Mouse (Mus musculus) right cerebral cortex, adult 2 months (tissue): ENCODE data around the gene Arih2.

Experiments used
- DNase-seq, 2 experiments: peaks; one replicate each; pipeline ENCODE4 v3.0.0; 2021 to 2022; ENCODE audit warnings: low spot score in 2 of 2

The Arih2 gene

DNA sequence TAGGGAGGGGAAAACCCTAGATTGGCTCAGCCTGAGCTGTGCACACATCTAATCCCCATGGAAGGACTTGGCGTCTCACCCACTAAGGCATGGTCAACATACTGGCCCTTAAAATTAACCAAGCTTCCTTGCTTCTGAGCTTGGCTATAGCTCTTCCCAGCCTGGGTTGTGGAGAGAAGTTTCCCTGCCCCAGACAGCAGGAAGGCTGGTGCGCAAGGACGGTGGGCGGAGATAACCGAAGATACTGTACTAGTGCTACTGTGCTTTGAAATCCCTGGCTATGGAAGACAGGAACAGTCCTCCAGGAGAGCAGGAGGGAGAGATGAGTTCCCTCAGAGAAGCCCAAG lies 69.9 kb downstream of the Arih2 start:
- DNase-seq = no peak

DNA sequence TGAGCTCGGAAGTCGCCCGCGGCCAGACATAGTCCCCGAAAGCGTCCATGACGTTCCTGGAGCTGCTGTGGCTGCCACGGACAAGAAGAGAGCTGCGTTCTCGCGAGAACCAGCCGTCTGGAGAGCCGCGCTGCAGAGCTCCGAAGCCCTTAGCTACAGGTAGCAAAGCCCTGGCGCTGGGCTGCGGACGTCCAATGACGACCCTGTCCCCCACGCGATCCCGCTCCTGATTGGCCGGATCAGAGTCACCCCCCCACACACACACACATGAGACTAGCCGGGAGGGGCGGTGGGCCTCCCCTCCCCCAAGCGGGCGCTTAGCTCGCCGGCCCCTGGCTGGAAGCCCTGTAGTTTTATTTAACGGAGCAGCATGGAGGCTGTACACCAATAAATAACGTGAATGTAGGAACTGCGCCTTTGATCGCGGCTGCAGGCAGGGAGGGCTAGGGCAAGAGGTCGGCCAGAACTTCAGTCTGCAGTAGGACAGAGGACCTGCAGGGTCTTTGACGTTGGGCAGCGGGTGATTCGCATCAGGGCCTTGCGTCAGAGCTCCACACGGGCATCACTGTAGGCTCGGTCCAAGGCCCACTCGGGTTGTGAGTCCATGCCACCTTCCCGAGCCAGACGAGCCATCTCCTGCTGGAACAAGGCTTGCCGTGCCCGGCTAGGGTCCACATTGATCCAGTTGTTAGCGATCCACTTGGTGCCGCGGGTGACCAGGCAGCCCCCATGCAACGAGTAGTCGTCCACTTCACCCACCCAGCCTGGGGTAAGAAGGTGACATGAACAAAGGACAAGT lies 70.4 kb downstream of the Arih2 start, which contains the start of gene Wdr6:
TSS of gene Wdr6 (minus strand) at position 195 of the 799 bp plus-strand sequence.
- DNase-seq = peak; percentile 82 to 89

DNA sequence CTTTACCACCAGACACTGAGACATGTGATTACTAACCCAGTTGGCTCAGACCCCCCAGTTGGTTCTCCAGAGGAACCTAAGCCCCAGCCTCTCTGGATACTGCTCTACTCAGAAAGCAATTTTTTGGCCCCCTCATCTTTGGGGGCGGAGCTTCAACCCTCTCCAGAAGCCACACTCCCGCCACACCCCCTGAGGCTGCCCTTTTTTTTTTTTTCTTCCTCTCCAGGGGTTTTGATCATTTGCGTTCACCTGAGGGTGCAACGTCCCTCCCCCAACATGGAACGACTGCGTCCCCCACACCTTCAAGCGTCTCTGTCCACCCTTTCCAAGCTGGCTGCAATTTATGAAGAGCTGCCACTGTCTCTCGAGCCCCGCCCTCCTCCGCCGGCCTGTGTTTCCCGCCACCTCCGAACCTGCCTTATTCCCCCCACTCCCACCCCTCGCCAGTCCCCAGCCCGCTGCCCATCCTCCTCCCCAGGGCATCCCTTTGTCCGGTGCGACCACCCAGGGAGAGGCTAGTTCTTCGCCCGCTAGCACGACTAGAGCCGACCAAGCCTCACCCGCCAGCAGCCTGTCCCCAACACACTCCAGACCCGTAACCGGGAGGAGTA lies 71.1 kb downstream of the Arih2 start:
- no peak for DNase-seq

DNA sequence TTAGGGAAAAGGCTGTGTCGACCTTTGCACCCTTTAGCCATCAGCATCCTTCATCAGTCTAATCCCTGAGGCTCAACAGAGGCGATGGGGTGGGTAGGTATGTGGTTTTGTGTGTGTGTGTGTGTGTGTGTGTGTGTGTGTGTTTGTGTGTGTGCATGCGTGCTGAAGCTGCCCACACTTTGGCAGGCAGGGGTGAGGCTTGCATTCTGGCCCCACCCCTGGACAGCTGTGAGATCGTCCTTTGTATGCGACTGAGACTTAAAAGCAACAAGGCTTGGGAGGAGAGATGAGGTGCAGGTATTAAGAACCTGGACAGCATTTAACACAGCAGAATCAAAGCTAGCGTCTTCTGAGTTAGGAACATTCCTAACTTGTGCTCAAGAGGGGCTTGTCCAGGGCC lies 72.2 kb downstream of the Arih2 start:
- DNase-seq = no peak

DNA sequence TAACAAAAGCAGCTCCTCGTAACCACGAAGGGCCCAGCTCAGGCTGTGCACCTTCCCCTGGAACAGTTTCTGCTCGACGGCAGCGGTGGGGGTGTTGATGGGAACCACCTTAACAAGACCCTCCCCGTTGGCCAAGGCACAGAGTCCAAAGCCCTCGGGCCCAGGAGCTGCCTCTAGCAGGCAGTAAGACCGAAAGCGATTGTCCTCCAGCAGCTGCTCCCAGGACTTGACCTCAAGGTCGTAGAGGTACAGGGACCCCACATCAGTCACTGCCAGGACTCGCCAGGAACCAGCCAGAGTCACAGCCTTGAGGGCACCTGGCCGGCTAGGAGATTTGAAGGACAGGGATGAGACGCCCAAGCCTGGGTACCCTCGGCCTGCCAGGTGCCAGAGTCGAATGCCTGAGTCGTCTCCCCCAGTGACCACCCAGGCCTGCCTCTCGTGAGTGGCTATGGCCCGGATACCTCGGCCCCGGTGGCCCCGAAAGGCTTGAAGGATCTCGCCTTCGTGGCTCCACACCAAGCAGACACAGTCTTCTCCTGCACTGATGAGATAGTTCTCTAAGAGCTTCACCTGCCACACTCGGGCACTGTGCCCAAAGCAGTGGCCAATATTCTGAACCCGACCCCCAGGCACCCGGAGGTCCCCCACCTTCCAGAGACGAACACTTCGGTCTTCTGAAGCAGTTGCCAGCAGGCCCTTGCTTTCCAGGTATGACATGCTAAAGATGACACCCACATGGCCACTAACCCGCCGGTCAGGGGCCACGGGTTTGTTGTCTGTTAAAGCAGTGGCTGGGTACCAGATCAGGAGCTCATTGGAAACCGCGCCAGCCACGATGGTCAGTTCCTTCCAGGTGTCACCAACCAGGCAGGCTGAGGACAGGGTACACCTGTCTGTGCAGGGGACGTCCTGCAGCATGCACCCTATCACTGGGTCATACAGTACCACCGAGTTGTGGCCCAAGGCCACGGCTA lies 73.6 kb downstream of the Arih2 start:
- no peak for DNase-seq

DNA sequence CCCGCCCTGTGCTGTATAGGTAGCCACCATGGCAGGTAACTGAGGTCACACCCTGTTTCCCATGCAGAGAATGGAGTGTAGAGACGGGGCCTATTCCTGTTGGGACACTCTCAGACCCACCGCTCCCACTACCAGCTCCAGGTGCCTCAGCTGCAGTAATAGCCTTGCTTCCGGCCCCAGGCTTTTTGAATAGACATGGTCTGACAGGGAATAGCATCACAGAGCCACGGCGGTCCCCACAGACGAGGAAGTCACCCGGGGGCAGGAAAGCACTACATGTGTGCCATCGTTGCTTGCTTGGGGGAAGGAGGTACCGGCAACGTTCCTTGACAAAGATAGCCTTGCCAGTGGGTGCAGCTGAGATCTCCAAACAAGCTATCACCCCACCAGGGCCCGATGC lies 74.3 kb downstream of the Arih2 start:
- no peak for DNase-seq

DNA sequence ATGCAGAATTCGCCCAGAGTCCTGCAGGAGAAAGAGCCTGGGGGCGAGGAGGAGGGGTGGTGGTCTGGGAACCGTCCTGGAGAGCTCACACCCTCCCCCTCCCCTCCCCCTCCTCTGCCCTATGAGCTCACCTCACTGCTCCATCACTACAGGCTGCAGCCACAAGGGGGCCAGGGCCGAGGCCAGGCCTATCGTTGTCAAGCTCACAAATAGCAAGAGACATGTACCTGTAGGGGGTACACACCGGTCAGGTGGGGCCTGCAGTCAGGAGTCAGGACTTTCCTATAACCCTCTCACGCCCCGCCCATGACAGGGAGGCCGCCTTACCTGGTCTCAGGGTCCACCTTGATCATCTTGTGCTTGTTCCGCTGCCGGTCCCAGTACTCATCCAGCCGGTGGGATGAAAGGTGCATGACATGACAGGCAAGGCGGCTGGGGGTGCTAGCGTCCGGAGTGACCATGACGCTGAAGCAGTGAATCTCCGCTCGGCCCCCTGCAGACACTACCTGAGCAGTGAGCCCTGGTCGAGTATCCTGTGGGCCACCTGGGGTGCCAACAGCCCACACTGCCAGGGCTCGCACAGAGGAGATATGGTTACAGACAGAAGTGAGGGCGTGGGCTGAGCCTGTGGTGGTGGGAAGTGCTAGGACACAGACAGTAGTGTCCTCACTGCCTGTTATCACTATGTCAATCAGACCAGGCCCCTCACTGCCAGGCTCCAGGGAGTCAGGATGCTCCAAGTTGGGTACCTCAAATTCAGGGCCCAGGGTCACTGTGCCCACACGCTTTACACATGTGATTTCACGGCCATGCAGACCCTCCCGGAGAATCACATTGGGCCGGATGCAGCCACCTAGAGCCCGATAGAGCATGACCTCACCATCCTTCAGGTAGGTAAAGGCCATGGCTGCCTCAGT lies 75.2 kb downstream of the Arih2 start:
- no peak for DNase-seq

DNA sequence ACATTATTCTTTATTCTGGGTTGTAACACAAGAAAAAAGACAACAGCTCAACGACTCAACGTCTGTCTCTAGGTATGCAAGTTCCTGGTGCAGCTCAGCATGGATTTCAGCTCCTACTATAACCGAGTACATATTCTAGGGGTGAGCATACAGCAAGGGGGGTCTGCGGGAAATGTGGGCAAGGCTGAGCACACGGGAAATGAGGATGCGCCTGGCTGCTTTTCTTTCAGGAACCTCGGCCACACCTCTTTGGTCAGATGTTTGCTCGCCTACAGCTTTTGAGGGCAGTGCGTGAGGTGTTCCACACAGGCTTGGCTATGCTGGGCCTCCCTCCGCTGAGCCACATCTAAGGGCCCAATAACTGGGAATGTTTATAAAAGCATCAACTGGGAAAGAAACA lies 76.9 kb downstream of the Arih2 start:
- DNase-seq = no peak

DNA sequence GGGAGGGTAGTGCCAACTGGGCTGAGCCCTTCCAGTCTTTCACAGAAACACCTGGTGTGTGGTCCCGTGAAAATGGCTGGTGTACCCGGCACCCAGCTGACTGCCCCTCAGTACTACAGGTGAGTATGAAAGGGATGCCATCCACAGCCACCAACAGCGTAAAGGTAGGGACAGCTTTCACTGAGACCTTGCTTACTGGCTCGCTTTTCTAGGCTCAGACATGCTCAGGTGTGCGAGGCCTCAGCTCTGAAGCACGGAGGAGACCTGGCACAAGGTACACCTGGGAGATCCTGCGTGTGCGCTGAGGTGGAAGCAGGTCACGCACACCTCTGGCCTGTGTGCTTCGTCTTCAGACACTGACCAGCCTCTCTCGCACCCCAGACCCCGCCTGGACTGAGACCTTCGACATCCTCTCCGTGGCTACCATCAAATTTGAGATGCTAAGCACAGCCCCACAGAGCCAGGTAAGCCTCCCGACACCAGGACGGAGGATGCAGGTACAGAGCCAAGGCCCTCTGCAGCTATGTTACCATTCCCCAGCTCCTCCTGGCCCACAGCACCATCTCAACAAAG lies 77.7 kb downstream of the Arih2 start:
- DNase-seq = no peak

DNA sequence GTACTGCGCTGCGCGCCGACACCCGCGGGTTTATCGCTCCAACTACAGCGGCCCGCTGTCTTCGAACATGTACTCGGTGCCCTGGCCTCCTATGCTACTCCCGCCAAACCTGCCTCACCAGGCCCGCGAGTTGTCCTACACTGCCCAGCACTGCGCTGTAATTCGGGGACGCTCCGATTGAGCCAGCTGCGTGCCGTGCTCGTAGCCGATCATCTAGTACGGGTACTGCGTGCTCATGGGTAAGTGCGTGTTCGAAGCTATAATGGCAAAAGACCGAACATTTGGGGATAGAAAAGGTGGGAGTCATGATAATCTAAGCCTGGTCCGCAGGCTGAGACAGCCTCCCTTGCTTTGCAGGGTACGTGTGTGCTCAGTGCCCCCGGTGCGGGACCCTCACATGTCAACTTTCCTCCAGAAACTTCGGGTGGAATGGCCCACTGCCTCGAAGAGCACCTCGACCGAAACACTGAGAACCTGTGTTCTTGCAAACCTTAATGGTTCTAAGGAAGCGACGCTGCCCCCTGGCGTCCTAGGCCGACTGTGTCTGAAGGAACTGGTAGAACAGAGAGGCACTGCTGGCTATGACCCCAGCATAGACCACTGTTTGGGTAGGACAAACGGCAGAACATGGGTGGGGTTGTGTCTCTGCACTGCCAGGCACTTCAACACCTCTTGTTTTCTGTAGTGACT lies 78.8 kb downstream of the Arih2 start:
- DNase-seq = peak; percentile 76 to 83

DNA sequence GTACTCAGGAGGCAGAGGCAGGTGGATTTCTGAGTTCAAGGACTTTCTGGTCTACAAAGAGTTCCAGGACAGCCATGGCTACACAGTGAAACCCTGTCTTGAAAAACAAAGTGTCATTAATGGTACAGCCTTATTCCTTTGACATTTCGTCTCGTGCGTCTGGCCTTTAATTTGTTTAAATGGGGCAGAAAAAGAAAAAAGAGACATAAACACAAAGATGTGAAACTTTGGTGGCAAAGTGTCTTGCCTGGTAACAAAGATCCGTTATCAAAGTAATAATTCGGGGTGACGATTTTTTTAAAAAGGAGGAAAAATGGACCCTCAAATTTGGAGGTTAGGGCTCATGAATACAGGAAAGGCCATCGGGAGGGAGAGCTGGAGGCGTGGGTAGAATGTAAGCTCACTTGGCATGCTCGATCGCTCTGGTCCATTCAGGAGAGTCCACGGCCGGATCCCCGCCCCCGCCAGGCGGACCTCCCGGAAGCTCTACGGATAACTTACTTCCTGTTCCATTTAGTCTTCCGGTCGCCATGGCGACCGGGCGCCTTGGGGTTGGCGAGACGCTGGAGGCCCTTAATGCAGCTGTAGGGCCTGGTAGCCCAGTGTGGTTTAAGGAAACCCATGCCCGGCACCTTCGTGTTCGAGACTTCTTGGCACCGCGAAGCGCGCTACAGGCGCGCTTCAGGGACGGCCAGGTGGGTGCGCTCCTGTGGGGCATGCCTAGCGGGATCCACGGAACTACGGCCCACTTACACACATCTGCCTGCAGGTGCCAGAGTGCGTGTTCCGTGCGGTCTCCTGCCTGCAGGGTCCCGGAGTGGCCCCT lies 79.6 kb downstream of the Arih2 start, which contains the start of gene Dalrd3:
TSS of gene Dalrd3 (plus strand) at position 506 of the 826 bp plus-strand sequence.
- DNase-seq = peak; percentile 89 to 94

DNA sequence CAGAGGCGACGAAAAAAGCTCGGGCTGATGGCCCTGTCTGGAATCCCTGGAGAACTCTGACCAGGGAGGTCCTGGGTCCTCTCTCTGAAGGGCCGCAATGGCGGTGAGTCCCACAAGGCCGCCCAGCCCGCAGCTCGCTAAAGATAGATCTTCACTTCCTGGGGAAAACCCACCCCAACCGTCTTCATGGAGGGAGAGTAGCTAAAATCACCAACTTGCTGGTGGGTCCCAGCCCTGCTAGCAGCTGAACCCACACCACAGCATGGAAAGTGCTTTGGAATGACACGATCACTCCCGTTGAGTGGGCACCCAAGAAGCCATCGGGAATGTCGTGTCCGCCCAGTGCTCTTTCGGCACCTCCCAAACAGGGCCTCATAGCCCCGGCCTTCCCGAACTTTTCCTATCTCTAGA lies 80.7 kb downstream of the Arih2 start:
- no peak for DNase-seq

DNA sequence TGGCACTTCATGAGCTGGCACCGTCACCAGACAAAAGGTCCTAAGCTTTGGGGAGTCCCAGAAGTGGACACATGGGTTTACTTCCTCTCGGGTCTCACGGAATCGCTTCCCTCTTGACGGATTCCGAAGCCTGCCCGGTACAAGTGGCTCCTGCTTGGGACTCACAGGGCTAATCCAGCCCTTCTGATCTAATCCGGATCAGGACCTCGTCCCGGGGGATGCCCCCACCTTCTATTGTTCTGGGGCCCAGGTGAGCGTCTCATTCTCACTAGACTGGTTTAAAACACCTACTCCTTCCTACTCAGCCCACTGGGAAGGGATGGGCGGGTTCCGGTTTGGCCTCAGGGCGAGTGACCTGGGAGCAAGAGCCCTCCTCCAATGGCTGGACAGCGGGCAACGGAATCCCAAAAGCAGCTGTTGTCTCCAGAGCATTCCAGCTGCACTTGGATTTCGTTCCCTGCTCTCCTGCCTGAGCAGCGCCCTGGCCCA lies 81.2 kb downstream of the Arih2 start:
- DNase-seq = no peak

DNA sequence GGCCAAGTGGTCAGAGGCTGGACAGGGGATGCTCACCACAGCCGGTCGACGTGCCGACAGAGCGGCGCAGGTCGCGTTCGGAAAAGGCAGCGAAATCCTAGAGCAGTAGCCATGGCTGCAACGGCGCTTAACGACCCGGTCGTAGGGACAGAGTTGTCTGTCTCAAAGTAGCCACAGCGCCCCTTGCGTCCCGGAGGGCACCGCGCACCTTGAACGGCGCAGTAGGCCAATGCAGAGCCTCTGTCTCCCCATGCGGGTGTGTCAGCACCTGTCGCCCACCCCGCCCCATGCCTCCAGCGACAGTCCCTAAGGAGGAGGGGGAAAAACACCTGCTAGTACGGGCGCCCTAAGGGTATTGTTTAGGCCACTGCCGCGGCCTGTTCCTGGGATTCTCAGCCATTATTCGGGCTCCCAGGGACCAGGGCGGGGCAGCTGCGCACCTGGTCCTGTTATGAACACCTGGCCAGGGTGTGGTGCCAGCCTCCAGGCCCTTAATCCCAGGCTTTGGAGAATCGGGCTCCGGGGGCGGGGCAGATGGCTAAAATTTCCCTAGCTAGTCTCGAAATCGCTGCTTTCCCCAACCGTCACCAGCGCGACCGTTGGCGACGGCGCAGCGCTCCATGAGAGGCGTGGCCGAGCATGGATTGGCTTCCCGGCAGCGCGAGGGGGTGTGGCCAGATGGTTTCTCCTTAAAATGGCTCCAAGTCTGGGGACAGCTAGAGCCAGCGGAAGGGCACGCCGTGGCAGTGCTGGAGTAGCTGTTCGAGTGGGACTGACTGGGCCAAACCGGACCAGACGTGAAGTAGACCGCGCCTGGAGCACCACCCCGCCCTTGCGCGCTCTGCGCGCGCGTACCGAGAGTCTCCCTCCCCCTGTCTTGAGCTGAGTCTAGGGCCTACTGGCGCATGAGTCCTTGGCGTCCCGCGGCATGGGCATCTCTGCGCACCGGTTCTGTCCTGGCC lies 82.1 kb downstream of the Arih2 start, which contains the start of gene Ndufaf3:
TSS of gene Ndufaf3 (minus strand) at position 620 of the 962 bp plus-strand sequence.
- DNase-seq = peak; percentile 97

DNA sequence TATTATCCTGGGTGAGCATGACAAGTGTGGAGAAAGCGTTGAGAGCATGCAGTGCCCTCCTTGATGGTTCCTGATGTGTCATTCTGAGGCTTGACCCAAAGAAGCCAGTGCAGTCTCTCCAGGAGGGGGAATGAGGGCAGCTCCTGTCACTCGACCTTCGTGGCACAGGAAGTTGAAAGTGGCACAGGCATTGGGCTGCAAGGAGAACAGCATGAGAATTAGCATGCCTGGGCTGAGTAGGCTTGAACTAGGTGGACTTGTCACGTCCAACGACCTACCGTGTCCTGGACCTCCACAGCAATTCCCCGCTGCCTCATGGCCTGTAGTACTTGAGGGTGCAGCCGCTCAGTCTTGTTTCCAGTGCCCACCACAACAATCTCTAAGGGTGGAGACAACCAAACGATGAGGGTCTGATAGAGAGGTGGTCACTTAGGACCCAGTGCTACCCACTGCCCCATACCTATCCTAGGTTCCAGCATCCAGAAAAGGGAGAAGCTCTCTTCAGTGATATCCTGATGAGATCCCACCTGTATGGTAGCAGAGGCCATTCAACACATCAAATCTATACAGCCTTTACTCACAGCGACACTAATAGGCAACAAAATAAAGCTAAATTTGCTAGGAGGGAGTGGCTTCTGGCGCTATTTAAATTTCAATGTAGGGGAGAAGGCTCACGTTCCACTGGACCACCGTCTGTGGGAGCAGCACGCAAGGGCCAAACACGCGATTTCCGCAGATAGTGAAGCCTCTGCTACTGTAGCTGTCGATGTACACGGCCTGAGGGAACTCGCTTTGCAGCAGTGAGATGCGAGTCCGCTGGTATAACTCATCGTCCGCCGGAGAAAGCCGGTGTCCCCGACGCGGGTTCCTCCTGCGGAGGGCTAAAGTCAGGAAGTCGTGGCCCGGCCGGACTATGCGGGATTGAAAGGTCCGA lies 83.0 kb downstream of the Arih2 start:
- peak in 1 of 2 experiments; percentile 45 for DNase-seq

DNA sequence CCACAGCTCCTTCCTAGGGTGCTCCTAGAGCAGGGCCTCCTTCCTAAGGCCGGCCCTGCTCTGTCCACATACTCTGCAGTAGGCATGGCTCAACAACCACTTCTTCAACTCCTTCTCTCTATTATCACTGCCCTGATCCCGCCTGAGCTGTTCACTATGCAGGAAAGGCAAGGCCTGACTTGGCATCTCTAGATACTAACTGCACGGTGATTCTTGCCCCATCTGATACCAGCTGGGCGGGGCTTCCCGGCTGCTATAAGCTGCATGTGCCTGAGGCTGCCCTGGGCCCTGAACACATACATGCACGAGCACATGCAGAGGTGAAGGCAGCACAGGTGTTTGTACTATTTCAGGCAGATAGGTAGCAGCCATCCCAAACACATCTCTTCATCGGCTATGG lies 85.1 kb downstream of the Arih2 start:
- no peak for DNase-seq

DNA sequence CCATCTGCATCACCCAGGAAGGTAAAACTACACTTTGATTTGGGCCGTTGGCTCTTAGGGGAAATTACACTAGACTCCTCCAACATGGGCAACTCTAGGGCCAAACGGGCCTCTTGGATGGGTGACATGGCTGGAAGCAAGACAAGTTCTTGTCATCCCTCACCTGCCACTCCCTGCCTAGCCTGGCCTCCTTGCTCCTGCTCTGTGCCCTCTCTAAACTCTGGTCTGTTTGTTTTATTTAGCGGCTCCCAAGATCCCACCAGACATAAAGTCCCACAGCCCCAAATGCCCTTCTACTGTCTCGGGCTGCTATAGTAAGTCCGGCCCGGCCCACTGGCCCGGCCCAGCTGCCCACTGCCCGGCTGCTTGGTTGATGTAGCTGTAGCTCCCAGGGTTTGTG lies 85.5 kb downstream of the Arih2 start:
- DNase-seq = no peak
